Mouse (Mus musculus): Measurements from ENCODE around the gene Cryl1. TPM values are rescaled to one million over a fixed set of nuclear protein-coding genes. Genes with fewer than 3 reads are reported as not detected.

Gene Cryl1
- polyA plus RNA-seq, 1 experiment: 36.9 TPM

DNA sequence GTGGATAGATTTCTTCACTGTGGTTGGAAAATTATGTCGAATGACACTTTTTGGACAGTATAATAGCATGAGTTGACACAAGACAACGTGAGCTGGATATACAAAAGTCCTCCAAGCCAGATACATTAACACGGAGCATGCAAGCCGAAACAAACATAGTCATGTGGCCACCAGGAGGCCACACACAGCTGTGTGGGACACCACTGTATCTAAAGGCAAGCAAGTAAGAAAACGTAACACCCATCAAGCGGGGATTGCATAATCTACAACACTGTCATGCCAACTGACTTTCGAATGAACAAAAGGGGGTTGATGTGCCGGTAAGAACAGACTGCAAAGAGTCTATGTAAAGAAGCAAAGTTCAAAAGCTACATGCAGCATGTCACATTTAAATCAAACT lies 65.8 kb downstream of the Cryl1 start:
- WGBS: 63% methylated on average over 8 of the region's 8 CpGs
- Histone ChIP-seq H3K4me1 (ENCODE audit: control insufficient read depth, insufficient read depth, low read length) (no peaks in the 10 kb centered on the region), H3K4me3 (replicated peaks; ENCODE audit: extremely low read depth, low read depth, low read length) (no peak overlapping the region)
- 0 out of 2 replicates have a peak, but pooled peaks have one; percentile 9 for TF ChIP-seq CTCF (IDR thresholded peaks at IDR 0.05; ENCODE audit: insufficient read depth, low read length)
- no peak for TF ChIP-seq POLR2A (IDR thresholded peaks at IDR 0.05; ENCODE audit: borderline replicate concordance, extremely low read depth, low read depth, low read length)
- DNase-seq: no peak

DNA sequence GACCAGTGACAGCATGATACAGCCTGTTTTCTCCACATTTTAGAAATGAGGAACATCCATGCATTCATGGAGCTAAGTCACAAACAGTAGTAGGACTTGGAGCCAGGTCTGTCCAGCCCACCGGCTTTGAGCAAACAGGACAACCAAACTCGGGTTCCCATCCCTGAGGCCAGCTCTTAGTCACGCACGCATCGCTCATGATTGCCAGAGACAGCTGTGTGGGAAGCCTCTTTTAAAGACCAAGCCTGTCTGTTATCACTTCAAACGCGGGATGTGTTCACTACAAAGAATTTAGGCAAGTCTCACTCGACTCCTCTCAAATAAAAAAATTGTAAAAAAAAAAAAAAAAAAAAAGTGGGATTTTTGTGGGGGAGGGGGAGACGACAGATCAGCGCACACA lies 67.2 kb downstream of the Cryl1 start:
- DNase-seq: no peak
- no peak for TF ChIP-seq CTCF (IDR thresholded peaks at IDR 0.05; ENCODE audit: insufficient read depth, low read length)
- no peak for TF ChIP-seq POLR2A (IDR thresholded peaks at IDR 0.05; ENCODE audit: borderline replicate concordance, extremely low read depth, low read depth, low read length)
- H3K4me1 ChIP-seq (ENCODE audit: control insufficient read depth, insufficient read depth, low read length): no peaks in the 10 kb centered on the region
- WGBS: 79% methylated on average over 10 of the region's 10 CpGs
- no peak overlapping the region for H3K4me3 ChIP-seq (replicated peaks; ENCODE audit: extremely low read depth, low read depth, low read length)

DNA sequence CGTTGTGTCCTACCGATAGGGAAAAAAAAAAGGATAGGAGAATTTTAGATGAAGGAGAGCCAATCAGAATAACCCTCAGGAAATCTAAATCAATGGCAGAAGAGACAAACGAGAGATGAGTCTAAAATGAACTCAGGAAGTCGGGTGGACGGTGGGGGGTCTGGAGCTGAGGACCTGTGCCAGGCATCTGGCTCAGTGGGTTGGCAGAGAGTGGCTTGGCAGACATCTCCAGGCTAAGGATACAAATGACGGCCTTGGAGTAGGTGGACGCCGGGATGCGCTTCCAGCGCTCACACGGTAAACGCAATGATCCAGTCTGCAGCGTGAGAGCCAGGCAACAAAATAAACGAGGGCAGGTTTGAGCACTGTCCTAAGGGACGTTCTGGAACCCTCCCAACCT lies 68.7 kb downstream of the Cryl1 start:
- TF ChIP-seq CTCF (IDR thresholded peaks at IDR 0.05; ENCODE audit: insufficient read depth, low read length): no peak
- TF ChIP-seq POLR2A (IDR thresholded peaks at IDR 0.05; ENCODE audit: borderline replicate concordance, extremely low read depth, low read depth, low read length): no peak
- DNase-seq: no peak
- H3K4me3 ChIP-seq (replicated peaks; ENCODE audit: extremely low read depth, low read depth, low read length): no peak overlapping the region
- H3K4me1 ChIP-seq (ENCODE audit: control insufficient read depth, insufficient read depth, low read length): no peaks in the 10 kb centered on the region
- 83% methylated on average over 15 of the region's 15 CpGs for WGBS

DNA sequence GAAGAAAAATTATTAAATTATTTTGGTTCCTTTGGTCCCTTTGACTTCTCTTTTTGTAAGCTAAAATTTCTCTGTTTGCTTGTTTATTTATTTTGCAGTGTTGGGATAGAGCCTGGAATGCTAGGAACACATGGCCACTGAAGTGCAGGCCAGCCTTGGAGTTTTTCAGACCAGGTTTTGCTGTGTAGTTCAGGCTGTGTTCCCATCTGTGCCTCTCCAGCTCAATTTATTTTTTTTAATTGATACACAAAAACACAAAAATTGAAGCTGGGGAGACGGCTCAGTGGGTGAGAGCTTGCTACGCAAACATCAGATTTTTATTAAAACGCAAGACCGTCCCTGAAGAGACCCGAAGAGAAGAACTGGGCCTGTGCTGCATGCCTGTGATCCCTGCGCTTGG lies 71.6 kb downstream of the Cryl1 start:
- DNase-seq: no peak
- no peak for TF ChIP-seq CTCF (IDR thresholded peaks at IDR 0.05; ENCODE audit: insufficient read depth, low read length)
- no peak for TF ChIP-seq POLR2A (IDR thresholded peaks at IDR 0.05; ENCODE audit: borderline replicate concordance, extremely low read depth, low read depth, low read length)
- 91% methylated on average over 6 of the region's 6 CpGs for WGBS
- H3K4me1 ChIP-seq (ENCODE audit: control insufficient read depth, insufficient read depth, low read length): no peaks in the 10 kb centered on the region
- no peak overlapping the region for H3K4me3 ChIP-seq (replicated peaks; ENCODE audit: extremely low read depth, low read depth, low read length)

DNA sequence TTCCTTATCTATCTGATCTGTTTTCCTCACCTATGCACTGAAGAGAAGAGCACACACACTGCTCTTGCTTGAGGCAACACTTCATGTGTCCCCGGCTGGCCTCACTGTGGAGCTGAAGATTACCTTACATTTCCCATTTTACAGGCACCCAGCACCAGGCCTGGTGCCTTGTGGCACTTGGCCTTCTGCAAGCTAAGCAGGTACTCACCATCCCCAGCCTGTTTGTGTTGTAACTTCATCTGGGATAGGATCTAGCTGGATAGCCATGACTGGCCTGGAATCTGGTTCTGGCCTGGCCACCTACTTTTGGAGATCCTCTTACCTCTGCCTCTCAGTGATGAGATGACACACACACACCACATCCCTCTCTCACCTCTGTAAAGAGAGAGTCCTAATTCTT lies 79.5 kb downstream of the Cryl1 start:
- TF ChIP-seq CTCF (IDR thresholded peaks at IDR 0.05; ENCODE audit: insufficient read depth, low read length) (no peak), POLR2A (IDR thresholded peaks at IDR 0.05; ENCODE audit: borderline replicate concordance, extremely low read depth, low read depth, low read length) (no peak)
- DNase-seq: no peak
- no peaks in the 10 kb centered on the region for H3K4me1 ChIP-seq (ENCODE audit: control insufficient read depth, insufficient read depth, low read length)
- no peak overlapping the region for H3K4me3 ChIP-seq (replicated peaks; ENCODE audit: extremely low read depth, low read depth, low read length)
- whole genome bisulfite sequencing: 85% methylated on average over 1 of the region's 1 CpGs

DNA sequence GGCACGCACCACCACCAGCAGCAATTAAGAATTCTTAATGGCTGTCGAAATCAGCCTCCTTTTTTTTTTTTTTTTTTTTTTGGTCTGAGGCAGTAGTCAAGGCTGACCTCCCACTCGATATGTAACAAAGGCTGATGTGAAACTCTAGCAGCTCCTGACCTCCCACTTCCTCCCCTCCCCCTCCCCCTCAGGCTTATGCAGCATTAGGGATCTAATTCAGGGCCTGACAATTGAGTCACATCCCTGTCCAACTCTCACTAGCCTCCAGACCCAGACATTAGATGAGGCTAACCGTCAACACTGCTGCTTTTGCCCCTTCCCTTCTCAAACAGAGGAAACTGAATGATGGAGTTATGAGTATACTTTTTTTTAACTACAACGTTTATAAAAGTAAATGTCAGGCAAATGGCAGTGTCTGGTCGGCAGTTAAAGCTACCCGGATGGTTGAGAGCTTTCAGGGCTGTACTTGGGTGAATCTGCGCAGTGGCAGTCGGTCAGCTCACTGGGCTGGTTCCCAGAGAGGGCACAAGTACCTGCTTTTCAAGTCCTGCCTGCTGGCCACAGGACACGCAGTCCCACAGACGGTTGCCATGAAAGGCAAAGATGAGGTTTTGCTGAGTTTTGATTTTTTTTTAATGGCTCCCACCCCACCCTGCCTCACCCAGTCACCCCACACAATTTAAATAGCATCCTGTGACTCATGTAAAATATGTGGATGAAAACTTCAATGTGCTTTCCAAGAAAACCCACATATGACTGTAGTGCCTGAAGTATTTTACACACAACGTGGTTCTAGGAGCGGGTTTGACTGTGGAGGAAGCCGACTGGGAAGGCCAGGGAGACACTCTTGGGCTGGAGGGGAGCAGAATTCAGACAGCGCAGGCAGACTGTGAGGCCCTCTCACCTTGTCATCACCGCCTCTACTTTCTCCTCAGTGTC lies 81.4 kb downstream of the Cryl1 start:
- WGBS: 66% methylated on average over 16 of the region's 16 CpGs
- Histone ChIP-seq H3K4me1 (ENCODE audit: control insufficient read depth, insufficient read depth, low read length) (no peaks in the 10 kb centered on the region), H3K4me3 (replicated peaks; ENCODE audit: extremely low read depth, low read depth, low read length) (no peak overlapping the region)
- TF ChIP-seq CTCF (IDR thresholded peaks at IDR 0.05; ENCODE audit: insufficient read depth, low read length) (no peak), POLR2A (IDR thresholded peaks at IDR 0.05; ENCODE audit: borderline replicate concordance, extremely low read depth, low read depth, low read length) (no peak)
- no peak for DNase-seq

DNA sequence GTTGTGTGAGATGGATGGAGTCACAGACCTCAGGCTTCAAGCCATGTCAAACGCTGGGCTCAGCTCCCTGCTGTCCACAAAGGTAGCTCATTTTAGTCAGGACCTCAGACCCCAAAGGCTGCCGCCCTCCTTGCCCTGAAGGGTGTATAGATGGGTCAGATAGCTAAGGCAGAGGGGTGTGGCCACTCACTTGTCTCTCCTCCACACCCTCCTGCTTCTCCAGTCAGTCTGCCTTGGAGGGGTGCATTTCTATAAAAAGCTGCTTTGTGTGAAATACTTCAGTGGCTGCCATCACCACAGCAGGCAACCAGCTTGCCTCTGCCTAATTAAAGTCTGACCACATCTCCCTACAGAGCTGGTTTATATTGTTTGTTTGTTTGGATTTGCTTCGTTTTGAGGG lies 82.4 kb downstream of the Cryl1 start:
- no peaks in the 10 kb centered on the region for H3K4me1 ChIP-seq (ENCODE audit: control insufficient read depth, insufficient read depth, low read length)

DNA sequence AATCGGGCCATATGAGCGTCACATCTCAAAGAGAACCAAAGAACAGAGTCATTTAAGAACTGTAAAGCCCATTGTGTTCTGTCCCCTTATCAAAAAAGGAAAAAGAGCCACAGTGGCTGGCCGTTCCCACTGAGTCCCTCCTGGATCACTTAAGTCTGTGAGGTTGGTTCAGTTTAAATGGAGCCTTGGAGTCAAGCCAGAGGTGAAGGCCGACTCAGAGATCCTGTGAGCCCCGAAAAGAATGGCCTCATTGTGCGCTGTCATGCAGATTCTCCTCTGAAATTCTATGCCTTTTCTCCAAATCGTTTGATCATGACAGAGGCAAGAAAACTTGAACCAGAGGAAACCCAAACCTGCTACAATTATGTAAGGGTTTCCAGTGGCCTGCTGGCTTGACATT lies 82.8 kb downstream of the Cryl1 start:
- no peak for TF ChIP-seq POLR2A (IDR thresholded peaks at IDR 0.05; ENCODE audit: borderline replicate concordance, extremely low read depth, low read depth, low read length)
- DNase-seq: no peak
- no peaks in the 10 kb centered on the region for H3K4me1 ChIP-seq (ENCODE audit: control insufficient read depth, insufficient read depth, low read length)
- no peak overlapping the region for H3K4me3 ChIP-seq (replicated peaks; ENCODE audit: extremely low read depth, low read depth, low read length)
- 62% methylated on average over 7 of the region's 7 CpGs for WGBS

More for the DNA sequence above, 82.4 kb downstream of the Cryl1 start:
- no peak for DNase-seq
- no peak overlapping the region for H3K4me3 ChIP-seq (replicated peaks; ENCODE audit: extremely low read depth, low read depth, low read length)
- TF ChIP-seq CTCF (IDR thresholded peaks at IDR 0.05; ENCODE audit: insufficient read depth, low read length) (no peak), POLR2A (IDR thresholded peaks at IDR 0.05; ENCODE audit: borderline replicate concordance, extremely low read depth, low read depth, low read length) (no peak)
- 64% methylated on average over 3 of the region's 3 CpGs for WGBS

DNA sequence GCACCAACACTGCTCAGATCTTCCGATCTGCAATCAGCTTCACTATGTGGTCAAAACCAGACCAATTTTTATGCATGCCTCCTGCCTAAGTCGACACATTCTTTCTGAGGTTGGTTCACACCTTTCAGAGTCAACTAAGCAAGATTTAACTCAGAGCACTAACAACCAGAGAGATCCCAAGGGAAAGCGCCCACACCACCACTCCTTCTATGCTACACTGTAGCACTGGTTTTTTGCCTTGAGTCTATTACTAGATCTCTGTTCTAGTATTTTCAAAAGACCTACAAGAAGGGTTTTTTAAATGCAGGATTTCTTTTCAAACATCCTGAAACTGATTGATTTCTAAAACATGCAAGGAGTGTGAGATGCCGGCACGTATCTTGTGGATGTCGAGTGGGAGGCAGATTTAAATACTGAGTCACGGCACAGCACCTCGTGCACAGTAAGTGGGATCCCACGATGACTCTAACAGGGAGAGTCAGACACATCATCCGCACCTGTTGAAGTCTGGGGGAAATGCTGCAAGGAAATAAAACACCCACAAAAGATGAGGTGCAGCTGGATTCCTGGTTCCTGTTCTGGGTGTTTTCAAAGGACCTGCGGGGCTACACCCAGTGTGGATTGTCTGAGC lies 96.6 kb downstream of the Cryl1 start:
- Histone ChIP-seq H3K4me1 (ENCODE audit: control insufficient read depth, insufficient read depth, low read length) (no peaks in the 10 kb centered on the region), H3K4me3 (replicated peaks; ENCODE audit: extremely low read depth, low read depth, low read length) (no peak overlapping the region)
- TF ChIP-seq CTCF (IDR thresholded peaks at IDR 0.05; ENCODE audit: insufficient read depth, low read length): no peak
- no peak for TF ChIP-seq POLR2A (IDR thresholded peaks at IDR 0.05; ENCODE audit: borderline replicate concordance, extremely low read depth, low read depth, low read length)
- 83% methylated on average over 11 of the region's 11 CpGs for WGBS
- DNase-seq: no peak

DNA sequence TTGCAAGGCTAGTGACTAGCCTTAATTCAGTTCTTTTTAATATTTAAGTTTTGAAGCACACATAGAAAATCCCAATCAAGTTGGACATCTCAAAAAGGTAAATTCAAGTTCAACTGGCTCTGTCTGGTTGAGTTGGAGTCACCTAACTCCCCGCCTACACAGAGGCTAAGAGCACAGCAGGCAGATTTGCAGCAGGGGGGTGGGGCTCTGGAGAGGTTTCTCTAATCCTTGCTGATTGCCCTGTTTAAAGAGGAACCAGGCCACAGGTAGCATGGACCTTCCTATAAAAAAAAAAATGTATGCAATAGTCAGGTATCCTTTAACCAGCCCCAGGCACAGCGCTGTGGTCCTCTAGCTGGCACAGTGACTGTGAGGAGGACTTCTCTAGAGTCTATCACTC lies 97.8 kb downstream of the Cryl1 start:
- 65% methylated on average over 2 of the region's 2 CpGs for WGBS
- Histone ChIP-seq H3K4me3 (replicated peaks; ENCODE audit: extremely low read depth, low read depth, low read length) (no peak overlapping the region), H3K4me1 (ENCODE audit: control insufficient read depth, insufficient read depth, low read length) (no peaks in the 10 kb centered on the region)
- no peak for DNase-seq
- TF ChIP-seq CTCF (IDR thresholded peaks at IDR 0.05; ENCODE audit: insufficient read depth, low read length) (no peak), POLR2A (IDR thresholded peaks at IDR 0.05; ENCODE audit: borderline replicate concordance, extremely low read depth, low read depth, low read length) (no peak)
